ENCODE assay signal across 8 mouse cellular contexts in genomic region chr11:51763955-51764354, GRCm38 (mm10). TPM values are rescaled to one million over a fixed set of nuclear protein-coding genes. Genes with fewer than 3 reads are reported as not detected.
A peak's percentile ranks its signal among the peaks of the same experiment; 100 is the strongest.
DNase-seq lines count a peak whose midpoint lies in the region; ATAC-seq and TF ChIP-seq lines count a peak whose summit lies in the region.

No protein-coding gene starts in this region.

- TF ChIP-seq CTCF in layer of hippocampus, adult 2 months (conservative IDR thresholded peaks at IDR 0.05): no peak

- H3K36me3 ChIP-seq in embryonic facial prominence, embryonic 14.5 days (ENCODE audit: control insufficient read depth, insufficient read depth, low read length): no peaks in the 10 kb centered on the region
- no peaks in the 10 kb centered on the region for H3K36me3 ChIP-seq in limb, embryonic 10.5 days
- H3K36me3 ChIP-seq in neural tube, embryonic 12.5 days: no peaks in the 10 kb centered on the region

- peak overlapping the region; percentile 99 for H3K4me3 ChIP-seq in layer of hippocampus, adult 2 months
- H3K4me3 ChIP-seq in embryonic facial prominence, embryonic 14.5 days (ENCODE audit: low read depth, low read length): peak overlapping the region; percentile 88
- peak overlapping the region; percentile 71 for H3K4me3 ChIP-seq in limb, embryonic 10.5 days
- H3K4me3 ChIP-seq in neural tube, embryonic 12.5 days: peak overlapping the region; percentile 75

- no peak for ATAC-seq in embryonic facial prominence, embryonic 14.5 days (ENCODE audit: low read depth)
- 0 out of 2 replicates have a peak, but pooled peaks have one; percentile 21 for ATAC-seq in neural tube, embryonic 12.5 days (ENCODE audit: low FRiP score, low read depth)
- ATAC-seq in CD4-positive, CD25-positive, alpha-beta regulatory T cell, adult 4 months: no peak

- peaks cover 13% of the 10 kb centered on the region for H3K4me1 ChIP-seq in embryonic facial prominence, embryonic 14.5 days (ENCODE audit: control insufficient read depth, insufficient read depth, low read length)
- peaks cover 17% of the 10 kb centered on the region for H3K4me1 ChIP-seq in limb, embryonic 10.5 days
- peaks cover 13% of the 10 kb centered on the region for H3K4me1 ChIP-seq in neural tube, embryonic 12.5 days

- WGBS in embryonic facial prominence, embryonic 14.5 days: 5% methylated on average over 13 of the region's 13 CpGs
- 9% methylated on average over 13 of the region's 13 CpGs for WGBS in limb, embryonic 10.5 days
- WGBS in neural tube, embryonic 12.5 days: 7% methylated on average over 13 of the region's 13 CpGs

- H3K27ac ChIP-seq in layer of hippocampus, adult 2 months: peak overlapping the region; percentile 83
- H3K27ac ChIP-seq in embryonic facial prominence, embryonic 14.5 days (replicated peaks; ENCODE audit: low read depth, low read length): no peak overlapping the region
- peak overlapping the region; percentile 73 for H3K27ac ChIP-seq in limb, embryonic 10.5 days
- H3K27ac ChIP-seq in neural tube, embryonic 12.5 days: no peak overlapping the region

- peak overlapping the region; percentile 86 for H3K9ac ChIP-seq in embryonic facial prominence, embryonic 14.5 days (ENCODE audit: low read depth, low read length)
- H3K9ac ChIP-seq in neural tube, embryonic 12.5 days: peak overlapping the region; percentile 73

- DNase-seq in layer of hippocampus, adult 2 months (ENCODE audit: low spot score in 2 of 2): no peak
- no peak for DNase-seq in layer of hippocampus, postnatal 25 days (ENCODE audit: extremely low spot score in 1 of 2, low spot score in 1 of 2)
- no peak for DNase-seq in embryonic facial prominence, embryonic 14.5 days (ENCODE audit: low spot score)
- no peak for DNase-seq in limb, embryonic 10.5 days (ENCODE audit: low spot score)
- no peak for DNase-seq in left cerebral cortex, adult 9 months (ENCODE audit: low spot score in 2 of 2)
- no peak for DNase-seq in thymus, postnatal 36 days

- H3K4me2 ChIP-seq in embryonic facial prominence, embryonic 14.5 days (ENCODE audit: low read depth, low read length): peak overlapping the region; percentile 89
- H3K4me2 ChIP-seq in neural tube, embryonic 12.5 days (replicated peaks): peak overlapping the region; percentile 94

- no peaks in the 10 kb centered on the region; the same call in 1 of the 2 replicates for H3K27me3 ChIP-seq in embryonic facial prominence, embryonic 14.5 days (replicated peaks; ENCODE audit: control insufficient read depth, insufficient read depth, low read length)
- no peaks in the 10 kb centered on the region for H3K27me3 ChIP-seq in limb, embryonic 10.5 days (ENCODE audit: low read depth, poor library complexity, severe bottlenecking)
- no peaks in the 10 kb centered on the region for H3K27me3 ChIP-seq in neural tube, embryonic 12.5 days (replicated peaks)

- H3K9me3 ChIP-seq in embryonic facial prominence, embryonic 14.5 days (ENCODE audit: control insufficient read depth, low read length): no peaks in the 10 kb centered on the region
- no peaks in the 10 kb centered on the region for H3K9me3 ChIP-seq in limb, embryonic 10.5 days (replicated peaks)
- H3K9me3 ChIP-seq in neural tube, embryonic 12.5 days: no peaks in the 10 kb centered on the region

RNA-seq across cellular contexts. Expression of gene Sar1b, which starts 0.5 kb away (rescaled TPM):
- total RNA-seq in layer of hippocampus, adult 2 months (2021): 10 to 100 TPM; 71.7 to 72.0 TPM
- 10 to 100 TPM; 68.7 to 72.7 TPM for total RNA-seq in layer of hippocampus, postnatal 25 days (2021)
- 112 and 113 TPM in 2 replicates for polyA plus RNA-seq in embryonic facial prominence, embryonic 14.5 days (2014; fragmentation: Nextera tagmentation; extraction: Ambion mirVana)
- 96.8 and 106 TPM in 2 replicates for polyA plus RNA-seq in limb, embryonic 10.5 days (2016; fragmentation: Nextera tagmentation; extraction: Ambion mirVana)
- polyA plus RNA-seq in neural tube, embryonic 12.5 days (2016; fragmentation: Nextera tagmentation; extraction: Ambion mirVana): 144 and 146 TPM in 2 replicates
- polyA plus RNA-seq in CD4-positive, CD25-positive, alpha-beta regulatory T cell, adult 4 months (2017; shearing (Covaris generic)): 100 to 1,000 TPM; 128 to 129 TPM

RNA-seq across cellular contexts. Expression of gene Sec24a, which starts 0.5 kb away (rescaled TPM):
- total RNA-seq in layer of hippocampus, adult 2 months (2021): 10 to 100 TPM; 17.6 to 21.6 TPM
- 10 to 100 TPM; 15.3 to 22.0 TPM for total RNA-seq in layer of hippocampus, postnatal 25 days (2021)
- 17.1 and 17.7 TPM in 2 replicates for polyA plus RNA-seq in embryonic facial prominence, embryonic 14.5 days (2014; fragmentation: Nextera tagmentation; extraction: Ambion mirVana)
- 10.4 and 13.4 TPM in 2 replicates for polyA plus RNA-seq in limb, embryonic 10.5 days (2016; fragmentation: Nextera tagmentation; extraction: Ambion mirVana)
- polyA plus RNA-seq in neural tube, embryonic 12.5 days (2016; fragmentation: Nextera tagmentation; extraction: Ambion mirVana): 14.5 and 15.9 TPM in 2 replicates
- 10 to 100 TPM; 18.2 to 27.0 TPM for polyA plus RNA-seq in CD4-positive, CD25-positive, alpha-beta regulatory T cell, adult 4 months (2017; shearing (Covaris generic))

Comparison
In these comparisons a context has a peak if more than half of its experiments do, and no peak if none do; other contexts are left out.
1. H3K27ac ChIP-seq: peak in layer of hippocampus, adult 2 months (single experiment) and limb, embryonic 10.5 days (single experiment); none in embryonic facial prominence, embryonic 14.5 days (single experiment) and neural tube, embryonic 12.5 days (single experiment).
2. Peak in every context shown above with its lines, with median percentiles within 50 percentile points of each other: H3K4me3 ChIP-seq.